Mouse (Mus musculus) lung, postnatal 4 days (tissue): ENCODE results near the gene Pknox1.

ENCODE experiments used
- DNase-seq, 2 experiments: peaks; one replicate each; pipeline ENCODE4 v3.0.0; 2021

Pknox1 gene

GRCm38 (mm10) chr17:31653277-31653676, 88.7 kb downstream of the Pknox1 start:
- no peak for DNase-seq

- no peak for DNase-seq
Measured at GRCm38 (mm10) chr17:31655366-31655765, 90.8 kb downstream of the Pknox1 start.

DNA sequence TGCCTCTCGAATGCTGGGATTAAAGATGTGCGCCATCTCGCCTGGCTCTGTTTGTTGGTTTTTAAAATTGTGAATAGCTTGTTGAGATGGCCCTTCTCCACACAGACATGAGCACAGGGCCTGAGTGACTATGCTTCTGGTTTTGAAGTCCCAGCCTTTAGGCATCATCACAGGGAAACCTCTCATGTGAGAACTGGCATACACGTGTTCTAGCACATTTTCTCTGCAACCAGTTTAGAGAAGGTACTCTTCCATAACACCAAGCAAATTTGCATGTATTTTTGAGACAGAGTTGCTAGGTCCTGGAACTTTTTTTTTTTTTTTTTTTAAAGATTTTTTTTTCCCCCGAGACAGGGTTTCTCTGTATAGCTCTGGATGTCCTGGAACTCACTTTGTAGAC, 92.1 kb downstream of the Pknox1 start:
- no peak for DNase-seq
